Mouse (Mus musculus) hindbrain, embryonic 16.5 days (tissue): ENCODE measurements around the gene Myo7a. TPM values are rescaled to one million over a fixed set of nuclear protein-coding genes. Genes with fewer than 3 reads are reported as not detected.

Source experiments
- ATAC-seq: fragments of 200-750 bp; cut with Nextera tagmentation; 2 replicates; pipeline ENCODE4 v1.8.0; 2017; ENCODE audit warnings: moderate TSS enrichment, moderate library complexity
- H3K27ac ChIP-seq: fragments of 300-500 bp; sonication (generic); 2 replicates; pipeline ENCODE4 v1.5.1; 2014; ENCODE audit warnings: low read depth, mild to moderate bottlenecking, control low read depth, low read length, moderate library complexity
- H3K27me3 ChIP-seq: fragments of 300-500 bp; sonication (generic); replicated peaks from 2 replicates; pipeline ENCODE4 v1.6.1; 2014; ENCODE audit warnings: low read length; ENCODE audit not compliant: control insufficient read depth, insufficient read depth
- H3K36me3 ChIP-seq: fragments of 300-500 bp; sonication (generic); 2 replicates; pipeline ENCODE4 v1.6.1; 2014; ENCODE audit warnings: mild to moderate bottlenecking, low read length, moderate library complexity, mixed read lengths; ENCODE audit not compliant: control insufficient read depth, insufficient read depth
- H3K4me1 ChIP-seq: fragments of 300-500 bp; sonication (generic); 2 replicates; pipeline ENCODE4 v1.6.1; 2014; ENCODE audit warnings: low read depth, low read length; ENCODE audit not compliant: control insufficient read depth, insufficient read depth
- H3K4me2 ChIP-seq: fragments of 300-500 bp; sonication (generic); 2 replicates; pipeline ENCODE4 v1.6.1; 2014; ENCODE audit warnings: mild to moderate bottlenecking, low read length, control low read depth, moderate library complexity
- H3K4me3 ChIP-seq: fragments of 300-500 bp; sonication (generic); 2 replicates; pipeline ENCODE4 v1.5.1; 2014; ENCODE audit warnings: mild to moderate bottlenecking, low read length, control low read depth, moderate library complexity
- H3K9ac ChIP-seq: fragments of 300-500 bp; sonication (generic); 2 replicates; pipeline ENCODE4 v1.6.1; 2014; ENCODE audit warnings: low read depth, mild to moderate bottlenecking, control low read depth, low read length, moderate library complexity
- H3K9me3 ChIP-seq: fragments of 300-500 bp; sonication (generic); 2 replicates; pipeline ENCODE4 v1.6.1; 2014; ENCODE audit warnings: mild to moderate bottlenecking, low read length, moderate library complexity; ENCODE audit not compliant: control insufficient read depth
- WGBS: fragments of 180-500 bp; shearing (Covaris S2); extraction: QIAGEN DNeasy Blood & Tissue Kit; methylation state at CpG from one replicate; pipeline ENCODE4 v1.1.7; 2014; 5-methylcytosine and 5-hydroxymethylcytosine counted together
- polyA plus RNA-seq: library from polyadenylated mRNA; unstranded; fragments of >200 nt; fragmentation: Nextera tagmentation; extraction: Ambion mirVana; gene quantifications from 2 replicates; pipeline ENCODE4 v1.2.1, GENCODE M21; 2015

Myo7a gene
- polyA plus RNA-seq, 1 experiment from 2014 or later, result 13.9 TPM

- peaks cover 7% of the 10 kb centered on the region for H3K36me3 ChIP-seq
- no peak overlapping the region for H3K27ac ChIP-seq
- no peak overlapping the region for H3K9ac ChIP-seq
- ATAC-seq, result peak; percentile 12; the same call in 1 of the 2 replicates
- no peak overlapping the region for H3K4me3 ChIP-seq
- H3K4me2 ChIP-seq, result no peak overlapping the region
- no peaks in the 10 kb centered on the region; the same call in 1 of the 2 replicates for H3K9me3 ChIP-seq
- peaks cover 11% of the 10 kb centered on the region for H3K4me1 ChIP-seq
- 35% methylated on average over 3 of the region's 3 CpGs for WGBS
- H3K27me3 ChIP-seq, result no peaks in the 10 kb centered on the region
Observed at GRCm38 (mm10) chr7:98137583-98137982, 18.3 kb upstream of the Myo7a start.

GRCm38 (mm10) chr7:98131751-98132150 lies 12.4 kb upstream of the Myo7a start:
- Histone ChIP-seq H3K9me3 (no peaks in the 10 kb centered on the region; the same call in 1 of the 2 replicates), H3K4me3 (no peak overlapping the region), H3K4me1 (no peaks in the 10 kb centered on the region), H3K27me3 (no peaks in the 10 kb centered on the region), H3K4me2 (no peak overlapping the region), H3K27ac (no peak overlapping the region), H3K36me3 (peaks cover 18% of the 10 kb centered on the region), H3K9ac (no peak overlapping the region)
- no peak for ATAC-seq
- WGBS, result 97% methylated on average over 8 of the region's 8 CpGs

GRCm38 (mm10) chr7:98125473-98125872 lies 6.1 kb upstream of the Myo7a start:
- no peaks in the 10 kb centered on the region for H3K27me3 ChIP-seq
- H3K4me1 ChIP-seq, result peaks cover 1% of the 10 kb centered on the region
- no peak for ATAC-seq
- WGBS, result 50% methylated on average over 5 of the region's 5 CpGs
- no peak overlapping the region for H3K9ac ChIP-seq
- peaks cover 11% of the 10 kb centered on the region for H3K36me3 ChIP-seq
- no peak overlapping the region for H3K4me2 ChIP-seq
- H3K27ac ChIP-seq, result no peak overlapping the region
- no peak overlapping the region for H3K4me3 ChIP-seq
- no peaks in the 10 kb centered on the region for H3K9me3 ChIP-seq

GRCm38 (mm10) chr7:98124701-98125100 lies 5.4 kb upstream of the Myo7a start:
- Histone ChIP-seq H3K4me1 (peaks cover 3% of the 10 kb centered on the region), H3K36me3 (peaks cover 11% of the 10 kb centered on the region), H3K27ac (no peak overlapping the region), H3K27me3 (no peaks in the 10 kb centered on the region), H3K4me3 (no peak overlapping the region), H3K4me2 (no peak overlapping the region), H3K9ac (no peak overlapping the region), H3K9me3 (no peaks in the 10 kb centered on the region)
- WGBS, result 63% methylated on average over 5 of the region's 5 CpGs
- no peak for ATAC-seq

GRCm38 (mm10) chr7:98121673-98122072 lies 2.3 kb upstream of the Myo7a start:
- no peak overlapping the region for H3K27ac ChIP-seq
- WGBS, result 78% methylated on average over 8 of the region's 8 CpGs
- no peaks in the 10 kb centered on the region for H3K9me3 ChIP-seq
- peaks cover 3% of the 10 kb centered on the region for H3K4me1 ChIP-seq
- no peaks in the 10 kb centered on the region for H3K27me3 ChIP-seq
- no peak for ATAC-seq
- peaks cover 3% of the 10 kb centered on the region; the same call in 1 of the 2 replicates for H3K36me3 ChIP-seq
- H3K4me3 ChIP-seq, result no peak overlapping the region
- no peak overlapping the region for H3K4me2 ChIP-seq
- H3K9ac ChIP-seq, result no peak overlapping the region

GRCm38 (mm10) chr7:98121241-98121640 lies 1.9 kb upstream of the Myo7a start:
- Histone ChIP-seq H3K4me1 (peaks cover 3% of the 10 kb centered on the region), H3K4me3 (no peak overlapping the region), H3K27ac (no peak overlapping the region), H3K4me2 (no peak overlapping the region), H3K9ac (no peak overlapping the region), H3K27me3 (no peaks in the 10 kb centered on the region), H3K9me3 (no peaks in the 10 kb centered on the region), H3K36me3 (peaks cover 2% of the 10 kb centered on the region; the same call in 1 of the 2 replicates)
- ATAC-seq, result no peak
- WGBS, result 80% methylated on average over 3 of the region's 3 CpGs

- H3K4me2 ChIP-seq, result peak overlapping the region; percentile 57
- no peaks in the 10 kb centered on the region for H3K27me3 ChIP-seq
- H3K4me3 ChIP-seq, result peak overlapping the region; percentile 24
- no peak overlapping the region for H3K27ac ChIP-seq
- peaks cover 3% of the 10 kb centered on the region for H3K4me1 ChIP-seq
- H3K36me3 ChIP-seq, result no peaks in the 10 kb centered on the region
- H3K9me3 ChIP-seq, result no peaks in the 10 kb centered on the region
- ATAC-seq, result peak; percentile 78
- 8% methylated on average over 7 of the region's 7 CpGs for WGBS
- H3K9ac ChIP-seq, result peak overlapping the region; percentile 47
Observed at GRCm38 (mm10) chr7:98120325-98120724, 1.0 kb upstream of the Myo7a start.

- no peaks in the 10 kb centered on the region for H3K9me3 ChIP-seq
- peaks cover 3% of the 10 kb centered on the region for H3K4me1 ChIP-seq
- no peaks in the 10 kb centered on the region for H3K27me3 ChIP-seq
- no peak overlapping the region; the same call in 1 of the 2 replicates for H3K4me2 ChIP-seq
- H3K4me3 ChIP-seq, result no peak overlapping the region
- H3K9ac ChIP-seq, result no peak overlapping the region
- no peaks in the 10 kb centered on the region for H3K36me3 ChIP-seq
- WGBS, result 88% methylated on average over 2 of the region's 2 CpGs
- no peak overlapping the region for H3K27ac ChIP-seq
- peak; percentile 52 for ATAC-seq
Observed at GRCm38 (mm10) chr7:98119961-98120232, 573 bp upstream of the Myo7a start.

- Histone ChIP-seq H3K4me2 (no peak overlapping the region), H3K4me1 (peaks cover 3% of the 10 kb centered on the region), H3K4me3 (no peak overlapping the region), H3K9me3 (no peaks in the 10 kb centered on the region), H3K9ac (no peak overlapping the region), H3K36me3 (no peaks in the 10 kb centered on the region), H3K27ac (no peak overlapping the region), H3K27me3 (0 out of 2 replicates have a peak, but pooled peaks cover 2% of the 10 kb centered on the region)
- ATAC-seq, result no peak
- 61% methylated on average over 11 of the region's 11 CpGs for WGBS
Observed at GRCm38 (mm10) chr7:98117012-98117660, 2.2 kb downstream of the Myo7a start.
